Mouse (Mus musculus) cerebellum, adult 2 months (tissue): ENCODE results near the gene S100a8.

ENCODE experiments used
- CTCF ChIP-seq: fragments of 200-500 bp; IDR thresholded peaks from 2 replicates; pipeline ENCODE4 v1.5.1; 2011; ENCODE audit warnings: low read depth, mild to moderate bottlenecking, control low read depth, low read length, moderate library complexity, borderline replicate concordance; ENCODE audit not compliant: insufficient read depth
- POLR2A ChIP-seq: fragments of 200-500 bp; IDR thresholded peaks from 2 replicates; pipeline ENCODE4 v1.6.1; 2011; ENCODE audit warnings: low read length, control low read depth, borderline replicate concordance; ENCODE audit not compliant: insufficient read depth

GRCm38 (mm10) chr3:90639511-90640154, 29.1 kb upstream of the S100a8 start:
- TF ChIP-seq CTCF (peak; percentile 55), POLR2A (no peak)
